Mouse (Mus musculus): ENCODE results near the gene Grrp1. TPM values are rescaled to one million over a fixed set of nuclear protein-coding genes. Genes with fewer than 3 reads are reported as not detected.

Gene Grrp1
- polyA plus RNA-seq, 1 experiment: 11.5 TPM

- no peaks in the 10 kb centered on the region for H3K36me3 ChIP-seq (ENCODE audit: control insufficient read depth, insufficient read depth, low read length)
- H3K27ac ChIP-seq (ENCODE audit: insufficient read depth, low read depth, low read length): no peak overlapping the region
- TF ChIP-seq CTCF (conservative IDR thresholded peaks at IDR 0.05; ENCODE audit: insufficient read depth, insufficient read length, low read depth, low read length) (no peak), POLR2A (IDR thresholded peaks at IDR 0.05; ENCODE audit: low read depth, low read length) (no peak)
- DNase-seq: peak; percentile 47
- H3K27me3 ChIP-seq (replicated peaks; ENCODE audit: control insufficient read depth, insufficient read depth, low read length): no peaks in the 10 kb centered on the region
- no peaks in the 10 kb centered on the region for H3K4me1 ChIP-seq (ENCODE audit: control insufficient read depth, insufficient read depth, low read length)
- H3K4me3 ChIP-seq (ENCODE audit: insufficient read depth, low read depth, low read length): no peak overlapping the region
- WGBS: 73% methylated on average over 19 of the region's 19 CpGs
These were observed 14.3 kb upstream of the Grrp1 start for GRCm38 (mm10) chr4:134268102-134268655.

- H3K27ac ChIP-seq (ENCODE audit: insufficient read depth, low read depth, low read length): no peak overlapping the region
These were observed 12.1 kb upstream of the Grrp1 start for GRCm38 (mm10) chr4:134265860-134266585.

GRCm38 (mm10) chr4:134263191-134263590 lies 9.3 kb upstream of the Grrp1 start:
- peak; percentile 76 for DNase-seq
- WGBS: 26% methylated on average over 6 of the region's 6 CpGs
- Histone ChIP-seq H3K36me3 (ENCODE audit: control insufficient read depth, insufficient read depth, low read length) (no peaks in the 10 kb centered on the region), H3K27me3 (replicated peaks; ENCODE audit: control insufficient read depth, insufficient read depth, low read length) (no peaks in the 10 kb centered on the region), H3K27ac (ENCODE audit: insufficient read depth, low read depth, low read length) (no peak overlapping the region), H3K4me3 (ENCODE audit: insufficient read depth, low read depth, low read length) (no peak overlapping the region), H3K4me1 (ENCODE audit: control insufficient read depth, insufficient read depth, low read length) (no peaks in the 10 kb centered on the region)
- TF ChIP-seq POLR2A (IDR thresholded peaks at IDR 0.05; ENCODE audit: low read depth, low read length): no peak
- TF ChIP-seq CTCF (conservative IDR thresholded peaks at IDR 0.05; ENCODE audit: insufficient read depth, insufficient read length, low read depth, low read length): peak; percentile 88

More at GRCm38 (mm10) chr4:134265860-134266585, 12.1 kb upstream of the Grrp1 start:
- H3K36me3 ChIP-seq (ENCODE audit: control insufficient read depth, insufficient read depth, low read length): no peaks in the 10 kb centered on the region
- 46% methylated on average over 9 of the region's 9 CpGs for WGBS
- TF ChIP-seq CTCF (conservative IDR thresholded peaks at IDR 0.05; ENCODE audit: insufficient read depth, insufficient read length, low read depth, low read length): no peak
- no peak for TF ChIP-seq POLR2A (IDR thresholded peaks at IDR 0.05; ENCODE audit: low read depth, low read length)
- no peaks in the 10 kb centered on the region for H3K27me3 ChIP-seq (replicated peaks; ENCODE audit: control insufficient read depth, insufficient read depth, low read length)
- peak; percentile 69 for DNase-seq
- no peaks in the 10 kb centered on the region for H3K4me1 ChIP-seq (ENCODE audit: control insufficient read depth, insufficient read depth, low read length)
- H3K4me3 ChIP-seq (ENCODE audit: insufficient read depth, low read depth, low read length): no peak overlapping the region

- WGBS: 41% methylated on average over 11 of the region's 11 CpGs
- TF ChIP-seq POLR2A (IDR thresholded peaks at IDR 0.05; ENCODE audit: low read depth, low read length) (no peak), CTCF (conservative IDR thresholded peaks at IDR 0.05; ENCODE audit: insufficient read depth, insufficient read length, low read depth, low read length) (no peak)
- 0 out of 2 replicates have a peak, but pooled peaks cover 3% of the 10 kb centered on the region for H3K4me1 ChIP-seq (ENCODE audit: control insufficient read depth, insufficient read depth, low read length)
- no peaks in the 10 kb centered on the region for H3K27me3 ChIP-seq (replicated peaks; ENCODE audit: control insufficient read depth, insufficient read depth, low read length)
- no peak overlapping the region for H3K27ac ChIP-seq (ENCODE audit: insufficient read depth, low read depth, low read length)
- no peaks in the 10 kb centered on the region for H3K36me3 ChIP-seq (ENCODE audit: control insufficient read depth, insufficient read depth, low read length)
- DNase-seq: peak; percentile 38
- H3K4me3 ChIP-seq (ENCODE audit: insufficient read depth, low read depth, low read length): no peak overlapping the region
These were observed 4.4 kb upstream of the Grrp1 start for GRCm38 (mm10) chr4:134258354-134258753.

- H3K27me3 ChIP-seq (replicated peaks; ENCODE audit: control insufficient read depth, insufficient read depth, low read length): no peaks in the 10 kb centered on the region
- H3K4me3 ChIP-seq (ENCODE audit: insufficient read depth, low read depth, low read length): no peak overlapping the region
- DNase-seq: peak; percentile 51
- H3K4me1 ChIP-seq (ENCODE audit: control insufficient read depth, insufficient read depth, low read length): 0 out of 2 replicates have a peak, but pooled peaks cover 3% of the 10 kb centered on the region
- no peak for TF ChIP-seq POLR2A (IDR thresholded peaks at IDR 0.05; ENCODE audit: low read depth, low read length)
- no peak for TF ChIP-seq CTCF (conservative IDR thresholded peaks at IDR 0.05; ENCODE audit: insufficient read depth, insufficient read length, low read depth, low read length)
- WGBS: 57% methylated on average over 11 of the region's 11 CpGs
- peak overlapping the region; percentile 63 for H3K27ac ChIP-seq (ENCODE audit: insufficient read depth, low read depth, low read length)
- H3K36me3 ChIP-seq (ENCODE audit: control insufficient read depth, insufficient read depth, low read length): no peaks in the 10 kb centered on the region
These were observed 3.5 kb upstream of the Grrp1 start for GRCm38 (mm10) chr4:134257198-134258009.

GRCm38 (mm10) chr4:134256407-134257197 lies 2.7 kb upstream of the Grrp1 start:
- 46% methylated on average over 19 of the region's 19 CpGs for WGBS
- TF ChIP-seq CTCF (conservative IDR thresholded peaks at IDR 0.05; ENCODE audit: insufficient read depth, insufficient read length, low read depth, low read length) (no peak), POLR2A (IDR thresholded peaks at IDR 0.05; ENCODE audit: low read depth, low read length) (no peak)
- peak overlapping the region; percentile 15; the same call in 1 of the 2 replicates for H3K4me3 ChIP-seq (ENCODE audit: insufficient read depth, low read depth, low read length)
- H3K27me3 ChIP-seq (replicated peaks; ENCODE audit: control insufficient read depth, insufficient read depth, low read length): peaks cover 2% of the 10 kb centered on the region; the same call in 1 of the 2 replicates
- H3K27ac ChIP-seq (ENCODE audit: insufficient read depth, low read depth, low read length): peak overlapping the region; percentile 75
- 0 out of 2 replicates have a peak, but pooled peaks cover 6% of the 10 kb centered on the region for H3K4me1 ChIP-seq (ENCODE audit: control insufficient read depth, insufficient read depth, low read length)
- no peaks in the 10 kb centered on the region for H3K36me3 ChIP-seq (ENCODE audit: control insufficient read depth, insufficient read depth, low read length)
- peak; percentile 76 for DNase-seq
